Mouse (Mus musculus) intestine, postnatal 0 days (tissue): Measurements from ENCODE around the gene Hunk. TPM values are rescaled to one million over a fixed set of nuclear protein-coding genes. Genes with fewer than 3 reads are reported as not detected.

Source experiments
- ATAC-seq: fragments of 200-750 bp; cut with Nextera tagmentation; 2 replicates; pipeline ENCODE4 v1.8.0; 2017; ENCODE audit warnings: mild to moderate bottlenecking, moderate TSS enrichment, moderate library complexity
- H3K27ac ChIP-seq: fragments of 300-500 bp; sonication (generic); 2 replicates; pipeline ENCODE4 v1.5.1; 2014; ENCODE audit warnings: mild to moderate bottlenecking, low read depth, low read length, moderate library complexity
- H3K27me3 ChIP-seq: fragments of 300-500 bp; sonication (generic); replicated peaks from 2 replicates; pipeline ENCODE4 v1.6.1; 2014; ENCODE audit warnings: low read length, mixed read lengths; ENCODE audit not compliant: control insufficient read depth, insufficient read depth
- H3K36me3 ChIP-seq: fragments of 300-500 bp; sonication (generic); 2 replicates; pipeline ENCODE4 v1.6.1; 2014; ENCODE audit warnings: mild to moderate bottlenecking, moderate library complexity; ENCODE audit not compliant: control insufficient read depth, insufficient read depth
- H3K4me1 ChIP-seq: fragments of 300-500 bp; sonication (generic); replicated peaks from 2 replicates; pipeline ENCODE4 v1.6.1; 2014; ENCODE audit warnings: antibody characterized with exemption, low read length, mixed read lengths; ENCODE audit not compliant: control insufficient read depth, insufficient read depth
- H3K4me2 ChIP-seq: fragments of 300-500 bp; sonication (generic); replicated peaks from 2 replicates; pipeline ENCODE4 v1.6.1; 2014; ENCODE audit warnings: low read depth, mild to moderate bottlenecking, moderate library complexity
- H3K4me3 ChIP-seq: fragments of 300-500 bp; sonication (generic); 2 replicates; pipeline ENCODE4 v1.5.1; 2014; ENCODE audit warnings: low read depth, low read length
- H3K9ac ChIP-seq: fragments of 300-500 bp; sonication (generic); 2 replicates; pipeline ENCODE4 v1.6.1; 2014; ENCODE audit warnings: mild to moderate bottlenecking, low read depth, low read length
- H3K9me3 ChIP-seq: fragments of 300-500 bp; sonication (generic); 2 replicates; pipeline ENCODE4 v1.6.1; 2016; ENCODE audit warnings: mixed run types; ENCODE audit not compliant: control insufficient read depth
- CTCF ChIP-seq: sonication (generic); IDR thresholded peaks from 2 replicates; pipeline ENCODE4 v1.5.1; 2016; ENCODE audit warnings: low read depth, mild to moderate bottlenecking, control low read depth, antibody characterized with exemption, moderate library complexity
- WGBS: fragments of 180-500 bp; shearing (Covaris S2); extraction: QIAGEN DNeasy Blood & Tissue Kit; methylation state at CpG from one replicate; pipeline ENCODE4 v1.1.7; 2014; 5-methylcytosine and 5-hydroxymethylcytosine counted together
- polyA plus RNA-seq: library from polyadenylated mRNA; unstranded; fragments of >200 nt; fragmentation: Nextera tagmentation; extraction: Ambion mirVana; gene quantifications from 2 replicates; pipeline ENCODE4 v1.2.1, GENCODE M21; 2015

Hunk gene
- polyA plus RNA-seq, 1 experiment from 2014 or later: 2.0 TPM

DNA sequence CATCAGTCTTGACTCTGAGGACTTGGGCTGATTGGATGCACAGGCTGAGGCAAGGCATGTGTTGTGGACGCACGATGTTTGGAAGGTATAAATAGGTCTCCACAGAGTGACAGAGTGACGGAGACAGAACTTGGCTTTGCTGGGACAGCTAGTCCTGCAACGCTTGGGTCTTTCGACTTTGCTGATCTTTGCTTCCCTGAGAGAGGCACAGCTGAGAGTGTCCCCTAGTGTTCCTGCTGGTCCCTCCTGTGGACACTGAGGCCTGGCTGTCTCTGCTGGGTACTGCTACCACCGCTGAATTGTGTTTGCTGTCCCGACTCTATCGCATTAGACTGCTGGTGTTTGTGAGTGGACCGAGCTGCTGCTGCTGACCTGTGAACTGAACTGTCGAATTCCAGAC lies 156.6 kb downstream of the Hunk start:
- Histone ChIP-seq H3K36me3 (no peaks in the 10 kb centered on the region), H3K27me3 (no peaks in the 10 kb centered on the region), H3K27ac (no peak overlapping the region), H3K4me1 (no peaks in the 10 kb centered on the region), H3K9me3 (no peaks in the 10 kb centered on the region), H3K4me3 (no peak overlapping the region), H3K9ac (no peak overlapping the region), H3K4me2 (no peak overlapping the region)
- 68% methylated on average over 10 of the region's 10 CpGs for WGBS
- ATAC-seq: no peak
- no peak for TF ChIP-seq CTCF

GRCm38 (mm10) chr16:90544175-90544574 lies 158.4 kb downstream of the Hunk start:
- no peak for TF ChIP-seq CTCF
- no peak overlapping the region for H3K4me2 ChIP-seq
- H3K9me3 ChIP-seq: no peaks in the 10 kb centered on the region
- H3K4me3 ChIP-seq: no peak overlapping the region
- H3K27ac ChIP-seq: no peak overlapping the region
- no peaks in the 10 kb centered on the region for H3K4me1 ChIP-seq
- no peaks in the 10 kb centered on the region for H3K36me3 ChIP-seq
- H3K27me3 ChIP-seq: no peaks in the 10 kb centered on the region
- no peak for ATAC-seq
- 30% methylated on average over 9 of the region's 9 CpGs for WGBS
- no peak overlapping the region for H3K9ac ChIP-seq

GRCm38 (mm10) chr16:90545509-90545908 lies 159.7 kb downstream of the Hunk start:
- no peaks in the 10 kb centered on the region for H3K9me3 ChIP-seq
- 63% methylated on average over 3 of the region's 3 CpGs for WGBS
- no peaks in the 10 kb centered on the region for H3K36me3 ChIP-seq
- H3K27me3 ChIP-seq: no peaks in the 10 kb centered on the region
- H3K4me1 ChIP-seq: no peaks in the 10 kb centered on the region
- ATAC-seq: no peak
- no peak overlapping the region for H3K4me2 ChIP-seq
- TF ChIP-seq CTCF: no peak
- no peak overlapping the region for H3K9ac ChIP-seq
- no peak overlapping the region for H3K27ac ChIP-seq
- H3K4me3 ChIP-seq: no peak overlapping the region

GRCm38 (mm10) chr16:90546591-90546990 lies 160.8 kb downstream of the Hunk start:
- H3K36me3 ChIP-seq: no peaks in the 10 kb centered on the region

DNA sequence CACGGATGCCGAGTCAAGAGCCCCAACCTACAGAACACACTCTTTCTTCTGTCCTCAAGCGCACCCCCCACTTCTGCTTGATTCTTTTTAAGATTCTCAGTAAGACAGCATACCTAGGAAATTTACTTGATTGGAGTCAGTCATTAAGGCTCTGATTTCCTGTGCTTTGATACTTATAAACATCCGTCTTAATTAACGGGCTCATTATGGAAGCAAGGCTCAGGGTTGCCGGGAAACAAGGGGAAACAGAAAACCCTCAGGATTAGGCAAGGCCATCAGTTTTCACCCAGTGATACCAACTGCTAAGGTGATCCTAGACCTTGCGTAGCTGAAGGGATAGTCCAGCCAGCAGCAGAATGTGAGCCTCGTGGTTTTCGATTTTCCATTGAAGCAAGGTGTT lies 162.2 kb downstream of the Hunk start:
- WGBS: 79% methylated on average over 9 of the region's 9 CpGs
- no peak overlapping the region for H3K27ac ChIP-seq
- ATAC-seq: no peak

More at GRCm38 (mm10) chr16:90546591-90546990, 160.8 kb downstream of the Hunk start:
- no peak overlapping the region for H3K27ac ChIP-seq
- H3K9me3 ChIP-seq: no peaks in the 10 kb centered on the region
- ATAC-seq: no peak
- H3K4me2 ChIP-seq: no peak overlapping the region
- no peaks in the 10 kb centered on the region for H3K4me1 ChIP-seq
- H3K27me3 ChIP-seq: no peaks in the 10 kb centered on the region
- H3K4me3 ChIP-seq: no peak overlapping the region
- 90% methylated on average over 3 of the region's 3 CpGs for WGBS
- H3K9ac ChIP-seq: no peak overlapping the region
- no peak for TF ChIP-seq CTCF

More for the DNA sequence above, 162.2 kb downstream of the Hunk start:
- no peak overlapping the region for H3K4me3 ChIP-seq
- no peaks in the 10 kb centered on the region for H3K4me1 ChIP-seq
- H3K9ac ChIP-seq: no peak overlapping the region
- no peaks in the 10 kb centered on the region for H3K27me3 ChIP-seq
- no peak overlapping the region for H3K4me2 ChIP-seq
- H3K36me3 ChIP-seq: no peaks in the 10 kb centered on the region
- H3K9me3 ChIP-seq: no peaks in the 10 kb centered on the region
- TF ChIP-seq CTCF: no peak

Other genes with a start within 250 kb of the Hunk start
- 3.0 and 3.3 TPM in 2 replicates for gene Tiam1, start 242.2 kb upstream of the Hunk start, polyA plus RNA-seq
- gene Sod1, start 165.3 kb upstream of the Hunk start, polyA plus RNA-seq: 1,874 and 1,904 TPM in 2 replicates
- gene Scaf4, start 101.5 kb upstream of the Hunk start, polyA plus RNA-seq: 9.3 and 11.9 TPM in 2 replicates